Mouse (Mus musculus) thymus, adult 2 months (tissue): ENCODE measurements around the gene Tbx5. TPM values are rescaled to one million over a fixed set of nuclear protein-coding genes. Genes with fewer than 3 reads are reported as not detected.

ENCODE experiments used
- DNase-seq: peaks from one replicate; pipeline ENCODE4 v3.0.0; 2021
- H3K27ac ChIP-seq: fragments of 200-500 bp; 2 replicates; pipeline ENCODE4 v1.5.1; 2012; ENCODE audit warnings: low read length, control low read depth; ENCODE audit not compliant: control insufficient read depth, insufficient read depth
- H3K27me3 ChIP-seq: fragments of 200-500 bp; 2 replicates; pipeline ENCODE4 v1.6.1; 2012; ENCODE audit warnings: mild to moderate bottlenecking, low read length, moderate library complexity, mixed read lengths; ENCODE audit not compliant: control insufficient read depth, insufficient read depth
- H3K36me3 ChIP-seq: fragments of 200-500 bp; 2 replicates; pipeline ENCODE4 v1.6.1; 2012; ENCODE audit warnings: mild to moderate bottlenecking, low read length, moderate library complexity; ENCODE audit not compliant: control insufficient read depth, insufficient read depth
- H3K4me1 ChIP-seq: fragments of 200-500 bp; replicated peaks from 2 replicates; pipeline ENCODE4 v1.6.1; 2012; ENCODE audit warnings: low read length; ENCODE audit not compliant: control insufficient read depth, insufficient read depth
- H3K4me3 ChIP-seq: fragments of 200-500 bp; 2 replicates; pipeline ENCODE4 v1.5.1; 2012; ENCODE audit warnings: mild to moderate bottlenecking, low read length, control low read depth, moderate library complexity; ENCODE audit not compliant: control insufficient read depth, insufficient read depth
- CTCF ChIP-seq: fragments of 200-500 bp; IDR thresholded peaks from 2 replicates; pipeline ENCODE4 v1.5.1; 2012; ENCODE audit warnings: mild to moderate bottlenecking, control low read depth, low read length, moderate library complexity, borderline replicate concordance; ENCODE audit not compliant: control insufficient read depth, poor library complexity, insufficient read depth; ENCODE audit errors: extremely low read depth
- POLR2A ChIP-seq: fragments of 200-500 bp; IDR thresholded peaks from 2 replicates; pipeline ENCODE4 v1.6.1; 2012; ENCODE audit warnings: mild to moderate bottlenecking, low read length, control low read depth, moderate library complexity; ENCODE audit not compliant: control insufficient read depth, poor library complexity, insufficient read depth; ENCODE audit errors: extremely low read depth
- WGBS: fragments of 180-500 bp; shearing (Covaris S2); methylation state at CpG from one replicate; pipeline ENCODE4 v1.1.7; 2018; 5-methylcytosine and 5-hydroxymethylcytosine counted together
- polyA plus RNA-seq: library from polyadenylated mRNA; depleted of rRNA; stranded (reverse); fragments of >200 nt; gene quantifications from 2 replicates; pipeline ENCODE4 v1.2.3, GENCODE M21; 2012

Tbx5 gene
- polyA plus RNA-seq, 1 experiment: 1.7 TPM

- no peak for TF ChIP-seq CTCF
- TF ChIP-seq POLR2A: no peak
- Histone ChIP-seq H3K4me3 (no peak overlapping the region), H3K27me3 (peaks cover 34% of the 10 kb centered on the region), H3K4me1 (no peaks in the 10 kb centered on the region), H3K27ac (no peak overlapping the region), H3K36me3 (no peaks in the 10 kb centered on the region)
- no peak for DNase-seq
- WGBS: 14% methylated on average over 26 of the region's 26 CpGs
These were observed 9.4 kb downstream of the Tbx5 start for GRCm38 (mm10) chr5:119841634-119842420.

- Histone ChIP-seq H3K27me3 (peaks cover 28% of the 10 kb centered on the region; the same call in 1 of the 2 replicates), H3K36me3 (no peaks in the 10 kb centered on the region), H3K27ac (no peak overlapping the region), H3K4me3 (no peak overlapping the region), H3K4me1 (no peaks in the 10 kb centered on the region)
- WGBS: 26% methylated on average over 4 of the region's 4 CpGs
- DNase-seq: no peak
- TF ChIP-seq POLR2A (no peak), CTCF (no peak)
These were observed 10.4 kb downstream of the Tbx5 start for GRCm38 (mm10) chr5:119842701-119843393.

GRCm38 (mm10) chr5:119843394-119843777, 10.9 kb downstream of the Tbx5 start:
- no peak for TF ChIP-seq POLR2A
- TF ChIP-seq CTCF: no peak
- H3K36me3 ChIP-seq: no peaks in the 10 kb centered on the region
- no peak overlapping the region for H3K4me3 ChIP-seq
- peaks cover 26% of the 10 kb centered on the region; the same call in 1 of the 2 replicates for H3K27me3 ChIP-seq
- WGBS: 8% methylated on average over 8 of the region's 8 CpGs
- H3K27ac ChIP-seq: no peak overlapping the region
- DNase-seq: no peak
- H3K4me1 ChIP-seq: no peaks in the 10 kb centered on the region

- H3K4me1 ChIP-seq: no peaks in the 10 kb centered on the region
- H3K27me3 ChIP-seq: peaks cover 21% of the 10 kb centered on the region; the same call in 1 of the 2 replicates
- no peak for TF ChIP-seq CTCF
- TF ChIP-seq POLR2A: no peak
- no peak overlapping the region for H3K27ac ChIP-seq
- H3K4me3 ChIP-seq: no peak overlapping the region
- DNase-seq: no peak
- no peaks in the 10 kb centered on the region for H3K36me3 ChIP-seq
- 11% methylated on average over 5 of the region's 5 CpGs for WGBS
These were observed 11.9 kb downstream of the Tbx5 start for GRCm38 (mm10) chr5:119844366-119844765.

GRCm38 (mm10) chr5:119844994-119845393, 12.5 kb downstream of the Tbx5 start:
- 3% methylated on average over 21 of the region's 21 CpGs for WGBS
- TF ChIP-seq POLR2A (no peak), CTCF (no peak)
- DNase-seq: no peak
- Histone ChIP-seq H3K27me3 (peaks cover 16% of the 10 kb centered on the region; the same call in 1 of the 2 replicates), H3K36me3 (no peaks in the 10 kb centered on the region), H3K27ac (no peak overlapping the region), H3K4me1 (no peaks in the 10 kb centered on the region), H3K4me3 (no peak overlapping the region)

- no peak overlapping the region for H3K4me3 ChIP-seq
- H3K27me3 ChIP-seq: no peaks in the 10 kb centered on the region
These were observed 24.6 kb downstream of the Tbx5 start for GRCm38 (mm10) chr5:119857052-119857451.

More at GRCm38 (mm10) chr5:119857052-119857451, 24.6 kb downstream of the Tbx5 start:
- no peak for TF ChIP-seq CTCF
- no peak for TF ChIP-seq POLR2A
- DNase-seq: no peak
- 48% methylated on average over 4 of the region's 4 CpGs for WGBS
- Histone ChIP-seq H3K36me3 (no peaks in the 10 kb centered on the region), H3K27ac (no peak overlapping the region), H3K4me1 (no peaks in the 10 kb centered on the region)
